Mouse (Mus musculus): Measurements from ENCODE around the gene Csf1. TPM values are rescaled to one million over a fixed set of nuclear protein-coding genes. Genes with fewer than 3 reads are reported as not detected.

Csf1 gene
- polyA plus RNA-seq, 1 experiment from 2014 or later, result 8.0 TPM

- no peak overlapping the region for H3K9ac ChIP-seq (ENCODE audit: low read depth, low read length)
- WGBS, result 94% methylated on average over 3 of the region's 3 CpGs
- peaks cover 11% of the 10 kb centered on the region for H3K4me1 ChIP-seq (ENCODE audit: control insufficient read depth, insufficient read depth, low read depth, low read length)
- no peak overlapping the region for H3K4me3 ChIP-seq (ENCODE audit: low read length)
- H3K27ac ChIP-seq (ENCODE audit: low read depth, low read length), result no peak overlapping the region
- H3K27me3 ChIP-seq (replicated peaks; ENCODE audit: control insufficient read depth, insufficient read depth, low read length), result no peaks in the 10 kb centered on the region
- H3K9me3 ChIP-seq (ENCODE audit: control insufficient read depth, low read length), result no peaks in the 10 kb centered on the region
- ATAC-seq, result no peak
- no peaks in the 10 kb centered on the region for H3K36me3 ChIP-seq (ENCODE audit: control insufficient read depth, insufficient read depth, low read length)
- no peak overlapping the region for H3K4me2 ChIP-seq (ENCODE audit: low read length)
Observed at GRCm38 (mm10) chr3:107794890-107795289, 34.6 kb upstream of the Csf1 start.

- H3K36me3 ChIP-seq (ENCODE audit: control insufficient read depth, insufficient read depth, low read length), result no peaks in the 10 kb centered on the region
- peak overlapping the region; percentile 26; the same call in 1 of the 2 replicates for H3K27ac ChIP-seq (ENCODE audit: low read depth, low read length)
- H3K27me3 ChIP-seq (replicated peaks; ENCODE audit: control insufficient read depth, insufficient read depth, low read length), result no peaks in the 10 kb centered on the region
- H3K4me3 ChIP-seq (ENCODE audit: low read length), result no peak overlapping the region
- no peaks in the 10 kb centered on the region for H3K9me3 ChIP-seq (ENCODE audit: control insufficient read depth, low read length)
- no peak overlapping the region for H3K9ac ChIP-seq (ENCODE audit: low read depth, low read length)
- H3K4me1 ChIP-seq (ENCODE audit: control insufficient read depth, insufficient read depth, low read depth, low read length), result peaks cover 11% of the 10 kb centered on the region
- 12% methylated on average over 10 of the region's 10 CpGs for WGBS
- ATAC-seq, result peak; percentile 85
- H3K4me2 ChIP-seq (ENCODE audit: low read length), result peak overlapping the region; percentile 1; the same call in 1 of the 2 replicates
Observed at GRCm38 (mm10) chr3:107793300-107794201, 33.3 kb upstream of the Csf1 start.

DNA sequence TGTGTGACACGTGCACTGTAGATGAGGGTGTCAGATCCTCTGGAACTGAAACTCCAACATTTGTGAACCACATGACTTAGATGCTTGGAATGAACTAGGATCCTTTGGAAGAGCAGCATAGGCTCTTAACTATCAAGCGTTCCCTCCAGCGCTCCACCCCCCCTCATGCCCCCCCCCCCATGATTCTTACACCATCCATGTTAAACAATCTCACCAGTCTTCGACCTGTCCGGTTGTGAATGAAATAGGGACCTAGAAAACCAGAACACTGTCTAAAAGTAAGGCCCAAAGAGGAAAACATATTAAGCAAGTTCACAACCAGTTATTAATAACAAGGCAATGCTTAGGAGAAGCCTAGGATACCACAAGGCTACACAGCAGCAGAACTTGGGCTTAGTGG is 32.5 kb upstream of the Csf1 start:
- no peak for ATAC-seq
- H3K9me3 ChIP-seq (ENCODE audit: control insufficient read depth, low read length), result no peaks in the 10 kb centered on the region
- H3K9ac ChIP-seq (ENCODE audit: low read depth, low read length), result no peak overlapping the region
- H3K36me3 ChIP-seq (ENCODE audit: control insufficient read depth, insufficient read depth, low read length), result no peaks in the 10 kb centered on the region
- H3K27me3 ChIP-seq (replicated peaks; ENCODE audit: control insufficient read depth, insufficient read depth, low read length), result no peaks in the 10 kb centered on the region
- H3K4me2 ChIP-seq (ENCODE audit: low read length), result no peak overlapping the region
- H3K27ac ChIP-seq (ENCODE audit: low read depth, low read length), result peak overlapping the region; percentile 21; the same call in 1 of the 2 replicates
- peaks cover 11% of the 10 kb centered on the region for H3K4me1 ChIP-seq (ENCODE audit: control insufficient read depth, insufficient read depth, low read depth, low read length)
- H3K4me3 ChIP-seq (ENCODE audit: low read length), result no peak overlapping the region
- 89% methylated on average over 5 of the region's 5 CpGs for WGBS

DNA sequence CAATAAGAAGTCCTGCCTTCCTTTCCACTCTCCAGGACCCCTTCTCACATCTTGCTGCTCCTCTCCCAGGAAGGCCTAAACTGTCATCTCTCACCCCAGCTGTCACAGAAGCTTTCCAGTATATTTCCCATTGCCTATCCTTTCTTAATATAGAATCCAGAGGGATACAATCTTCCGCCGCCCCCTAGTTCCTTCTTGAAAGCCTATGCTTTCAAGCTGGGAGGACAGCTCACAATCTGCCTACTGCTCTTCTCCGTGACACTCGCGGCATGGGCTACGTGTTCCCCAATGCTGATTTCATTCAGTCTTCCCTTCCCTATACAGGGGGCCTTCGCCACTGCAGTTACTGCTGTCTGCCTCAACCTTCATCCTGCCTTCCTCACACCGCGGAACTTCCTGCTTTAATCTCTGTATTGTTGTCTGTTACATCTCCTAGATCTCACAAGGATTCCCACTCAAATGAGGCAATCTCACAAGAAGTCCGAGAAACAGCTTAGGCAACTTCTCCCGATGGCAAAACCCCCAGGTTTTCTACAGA is 30.6 kb upstream of the Csf1 start:
- WGBS, result 88% methylated on average over 11 of the region's 11 CpGs
- Histone ChIP-seq H3K4me1 (ENCODE audit: control insufficient read depth, insufficient read depth, low read depth, low read length) (peaks cover 16% of the 10 kb centered on the region), H3K4me2 (ENCODE audit: low read length) (no peak overlapping the region), H3K9ac (ENCODE audit: low read depth, low read length) (no peak overlapping the region), H3K36me3 (ENCODE audit: control insufficient read depth, insufficient read depth, low read length) (no peaks in the 10 kb centered on the region), H3K9me3 (ENCODE audit: control insufficient read depth, low read length) (no peaks in the 10 kb centered on the region), H3K27me3 (replicated peaks; ENCODE audit: control insufficient read depth, insufficient read depth, low read length) (no peaks in the 10 kb centered on the region), H3K27ac (ENCODE audit: low read depth, low read length) (no peak overlapping the region), H3K4me3 (ENCODE audit: low read length) (no peak overlapping the region)
- no peak for ATAC-seq

- no peak for ATAC-seq
- no peaks in the 10 kb centered on the region for H3K36me3 ChIP-seq (ENCODE audit: control insufficient read depth, insufficient read depth, low read length)
- no peak overlapping the region for H3K4me2 ChIP-seq (ENCODE audit: low read length)
- H3K27ac ChIP-seq (ENCODE audit: low read depth, low read length), result no peak overlapping the region
- H3K4me3 ChIP-seq (ENCODE audit: low read length), result no peak overlapping the region
- no peak overlapping the region for H3K9ac ChIP-seq (ENCODE audit: low read depth, low read length)
- no peaks in the 10 kb centered on the region for H3K9me3 ChIP-seq (ENCODE audit: control insufficient read depth, low read length)
- no peaks in the 10 kb centered on the region for H3K27me3 ChIP-seq (replicated peaks; ENCODE audit: control insufficient read depth, insufficient read depth, low read length)
- WGBS, result 95% methylated on average over 3 of the region's 3 CpGs
- H3K4me1 ChIP-seq (ENCODE audit: control insufficient read depth, insufficient read depth, low read depth, low read length), result peaks cover 16% of the 10 kb centered on the region
Observed at GRCm38 (mm10) chr3:107790227-107790626, 30.0 kb upstream of the Csf1 start.

DNA sequence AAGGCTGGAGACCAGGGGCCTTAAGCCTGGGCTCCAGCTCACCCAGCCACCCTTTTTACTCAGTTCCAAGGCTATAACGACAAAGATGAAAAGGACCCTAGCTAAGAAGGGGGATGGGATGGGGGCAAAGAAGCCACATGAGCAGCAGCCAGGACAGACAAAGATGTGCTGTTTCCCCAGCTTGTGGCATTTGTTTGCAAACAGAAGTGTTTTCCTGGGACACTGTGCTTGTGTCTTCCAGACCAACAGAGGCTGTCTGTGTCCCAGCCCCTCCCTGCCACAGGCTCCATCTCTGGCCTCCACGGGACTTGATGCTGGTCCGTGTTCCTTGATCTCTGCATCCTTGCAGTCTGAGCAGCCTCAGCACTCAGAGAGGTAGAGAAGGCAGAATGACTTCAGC is 28.6 kb upstream of the Csf1 start:
- no peak overlapping the region for H3K4me2 ChIP-seq (ENCODE audit: low read length)
- H3K36me3 ChIP-seq (ENCODE audit: control insufficient read depth, insufficient read depth, low read length), result no peaks in the 10 kb centered on the region
- no peak overlapping the region for H3K9ac ChIP-seq (ENCODE audit: low read depth, low read length)
- no peaks in the 10 kb centered on the region for H3K9me3 ChIP-seq (ENCODE audit: control insufficient read depth, low read length)
- no peak for ATAC-seq
- WGBS, result 59% methylated on average over 3 of the region's 3 CpGs
- H3K27me3 ChIP-seq (replicated peaks; ENCODE audit: control insufficient read depth, insufficient read depth, low read length), result no peaks in the 10 kb centered on the region
- H3K4me3 ChIP-seq (ENCODE audit: low read length), result no peak overlapping the region
- H3K27ac ChIP-seq (ENCODE audit: low read depth, low read length), result no peak overlapping the region
- peaks cover 14% of the 10 kb centered on the region for H3K4me1 ChIP-seq (ENCODE audit: control insufficient read depth, insufficient read depth, low read depth, low read length)

DNA sequence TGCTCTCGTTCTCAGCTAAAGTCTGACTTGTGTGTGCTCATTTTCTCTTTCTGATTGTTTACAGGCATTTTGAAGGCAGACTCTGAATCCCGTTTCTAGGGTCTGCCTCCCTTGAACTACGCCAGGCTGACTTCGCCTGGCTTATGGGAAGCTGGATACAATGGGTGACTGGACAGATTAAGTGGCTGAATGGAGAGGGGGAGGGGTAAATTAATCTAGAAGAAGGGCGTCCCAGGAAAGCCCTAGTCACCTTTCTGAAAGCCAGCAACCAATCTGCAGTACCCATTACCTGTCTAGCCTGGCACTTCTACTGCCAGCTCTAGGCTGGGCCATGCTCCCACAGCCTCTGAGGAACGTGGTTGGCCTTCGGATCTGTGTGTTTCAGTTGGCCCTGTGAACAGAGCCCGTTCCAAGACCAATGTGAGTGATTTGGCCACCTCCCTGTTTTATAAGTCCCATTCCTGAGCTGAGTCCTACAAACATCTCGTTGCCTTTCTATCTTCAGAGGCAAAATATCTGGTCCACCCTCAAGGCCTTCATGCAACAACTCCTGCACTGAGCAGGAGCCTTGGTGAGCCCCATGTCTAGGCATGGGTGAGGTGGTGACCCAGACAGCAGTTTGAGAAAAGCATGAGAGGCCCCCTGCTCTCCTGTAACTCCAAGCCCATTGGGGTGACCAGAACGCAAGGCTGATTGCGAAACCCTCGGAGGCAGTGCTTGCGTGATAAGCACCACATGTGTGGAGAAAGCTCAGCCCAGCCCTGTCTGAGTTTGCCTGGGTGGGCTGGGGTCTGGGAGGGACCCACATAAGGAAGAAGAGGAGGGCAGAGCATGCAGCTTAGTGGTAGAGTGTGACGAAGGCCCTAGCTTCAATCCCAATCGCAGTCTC is 27.6 kb upstream of the Csf1 start:
- no peaks in the 10 kb centered on the region for H3K9me3 ChIP-seq (ENCODE audit: control insufficient read depth, low read length)
- no peaks in the 10 kb centered on the region for H3K36me3 ChIP-seq (ENCODE audit: control insufficient read depth, insufficient read depth, low read length)
- H3K27ac ChIP-seq (ENCODE audit: low read depth, low read length), result no peak overlapping the region
- no peaks in the 10 kb centered on the region for H3K27me3 ChIP-seq (replicated peaks; ENCODE audit: control insufficient read depth, insufficient read depth, low read length)
- ATAC-seq, result 0 out of 2 replicates have a peak, but pooled peaks have one; percentile 14
- no peak overlapping the region for H3K4me2 ChIP-seq (ENCODE audit: low read length)
- no peak overlapping the region for H3K4me3 ChIP-seq (ENCODE audit: low read length)
- 61% methylated on average over 15 of the region's 15 CpGs for WGBS
- H3K9ac ChIP-seq (ENCODE audit: low read depth, low read length), result no peak overlapping the region
- H3K4me1 ChIP-seq (ENCODE audit: control insufficient read depth, insufficient read depth, low read depth, low read length), result peaks cover 5% of the 10 kb centered on the region

DNA sequence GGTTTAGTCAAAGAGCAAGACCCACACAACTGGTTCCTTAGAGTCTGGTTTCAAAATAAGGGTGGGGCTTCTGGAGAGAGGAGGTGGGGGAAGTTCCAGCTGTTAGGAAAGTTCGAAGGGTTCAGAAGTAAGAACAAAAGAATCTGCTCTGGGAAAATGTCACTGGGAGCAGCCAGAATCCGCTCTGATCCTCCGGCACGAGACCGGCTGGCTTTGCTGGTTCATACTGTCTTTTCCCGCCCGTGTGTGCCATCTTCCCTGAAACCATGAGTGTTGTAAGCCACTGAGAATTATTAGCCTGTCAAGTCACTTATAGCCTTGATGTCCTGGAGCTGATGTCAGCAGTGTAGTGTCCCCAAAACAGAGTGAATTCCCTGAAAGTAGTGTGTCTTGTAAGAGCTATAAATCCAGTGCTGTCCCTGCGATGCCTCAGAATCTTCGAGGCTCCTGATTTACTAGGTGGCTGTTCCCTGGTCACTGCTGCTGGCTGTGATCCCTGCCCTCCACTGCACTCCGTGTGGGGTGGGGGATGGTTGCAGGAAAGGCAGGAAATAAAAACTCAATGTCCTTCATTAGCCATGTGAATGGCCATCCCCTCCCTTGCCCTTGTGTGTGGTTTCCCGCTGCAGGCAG is 26.8 kb upstream of the Csf1 start:
- no peak overlapping the region for H3K27ac ChIP-seq (ENCODE audit: low read depth, low read length)
- H3K27me3 ChIP-seq (replicated peaks; ENCODE audit: control insufficient read depth, insufficient read depth, low read length), result no peaks in the 10 kb centered on the region
- no peaks in the 10 kb centered on the region for H3K9me3 ChIP-seq (ENCODE audit: control insufficient read depth, low read length)
- H3K9ac ChIP-seq (ENCODE audit: low read depth, low read length), result no peak overlapping the region
- no peak overlapping the region for H3K4me3 ChIP-seq (ENCODE audit: low read length)
- H3K4me2 ChIP-seq (ENCODE audit: low read length), result no peak overlapping the region
- peak; percentile 19; the same call in 1 of the 2 replicates for ATAC-seq
- H3K36me3 ChIP-seq (ENCODE audit: control insufficient read depth, insufficient read depth, low read length), result no peaks in the 10 kb centered on the region
- WGBS, result 40% methylated on average over 11 of the region's 11 CpGs
- H3K4me1 ChIP-seq (ENCODE audit: control insufficient read depth, insufficient read depth, low read depth, low read length), result peaks cover 5% of the 10 kb centered on the region
